22 mouse cellular contexts compared by ENCODE assay signal in genomic region chr17:85469776-85470175, GRCm38 (mm10).
DNase-seq lines count a peak whose midpoint lies in the region; ATAC-seq and TF ChIP-seq lines count a peak whose summit lies in the region.
"Had no signal": no experiment of that assay in that cellular context is flagged by ENCODE, and none has a peak within 500 bp of the region (broad histone marks: within the 10 kb centered on the region; RNA-seq: fewer than 3 reads in every experiment).

No protein-coding gene starts in this region.

- H3K27me3 ChIP-seq in liver, postnatal 0 days (ENCODE audit: insufficient read depth, low read length): peaks cover 58% of the 10 kb centered on the region
- no peaks in the 10 kb centered on the region for H3K27me3 ChIP-seq in CH12.LX (replicated peaks)

- ATAC-seq in liver, postnatal 0 days: no peak
- ATAC-seq: CD4-positive, CD25-positive, alpha-beta regulatory T cell, adult 4 months; forebrain, embryonic 13.5 days; hindbrain, postnatal 0 days; Patski had no signal

- TF ChIP-seq CTCF in liver, postnatal 0 days (IDR thresholded peaks at IDR 0.05; ENCODE audit: low read depth): peak; percentile 27; the same call in 1 of the 2 replicates
- TF ChIP-seq CTCF in CH12.LX (conservative IDR thresholded peaks at IDR 0.05 in 1 of 2, IDR thresholded peaks at IDR 0.05 in 1 of 2; ENCODE audit: low read depth in 2 of 2, low read length in 2 of 2): peak in 1 of 2 experiments; percentile 43; a peak in 2 of 4 replicates

- TF ChIP-seq RAD21 in CH12.LX (IDR thresholded peaks at IDR 0.05; ENCODE audit: low read depth, low read length): peak; percentile 19

- no peak for TF ChIP-seq EP300 in liver, postnatal 0 days (IDR thresholded peaks at IDR 0.05; ENCODE audit: low read depth)
- no peak for TF ChIP-seq EP300 in CH12.LX (IDR thresholded peaks at IDR 0.05; ENCODE audit: low read length)

- H3K27ac ChIP-seq in liver, postnatal 0 days (ENCODE audit: low read depth): no peak overlapping the region
- no peak overlapping the region for H3K27ac ChIP-seq in CH12.LX (ENCODE audit: insufficient read depth, low read depth)
- H3K27ac ChIP-seq: forebrain, embryonic 13.5 days; heart, embryonic 10.5 days; hindbrain, embryonic 10.5 days; hindbrain, postnatal 0 days; limb, embryonic 13.5 days; stomach, embryonic 15.5 days had no signal

- H3K9ac ChIP-seq in liver, postnatal 0 days (replicated peaks): no peak overlapping the region
- H3K9ac ChIP-seq in CH12.LX (ENCODE audit: insufficient read depth, low read depth): no peak overlapping the region
- H3K9ac ChIP-seq: forebrain, embryonic 13.5 days; limb, embryonic 13.5 days; stomach, embryonic 15.5 days had no signal

- no peak for DNase-seq in liver, postnatal 0 days
- DNase-seq in liver (no peak), CH12.LX (ENCODE audit: extremely low read depth) (peak; percentile 8), ES-CJ7 (ENCODE audit: low read depth, low spot score) (peak; percentile 62)
- DNase-seq in c-Kit-positive CD71-positive TER-119-positive erythroid progenitor cells, embryonic 14.5 days (ENCODE audit: low spot score): peak; percentile 2
- DNase-seq in urinary bladder, postnatal 25 days (ENCODE audit: low spot score): no peak
- DNase-seq in left cerebral cortex, postnatal 14 days (ENCODE audit: low spot score in 2 of 2): no peak
- DNase-seq: adrenal gland, postnatal 25 days; cerebellum, adult 9-10 months; gastrocnemius, postnatal 25 days; kidney, adult 2 months; kidney, postnatal 25 days; lung, postnatal 14 days; right cerebral cortex, postnatal 25 days had no signal

- H3K36me3 ChIP-seq in liver, postnatal 0 days (replicated peaks; ENCODE audit: insufficient read depth, low read length): no peaks in the 10 kb centered on the region
- H3K36me3 ChIP-seq in CH12.LX (replicated peaks in 1 of 2; ENCODE audit: control insufficient read depth in 1 of 2, insufficient read depth in 1 of 2, low read length in 1 of 2): no peaks in the 10 kb centered on the region
- H3K36me3 ChIP-seq: heart, embryonic 10.5 days; hindbrain, embryonic 10.5 days; limb, embryonic 13.5 days; stomach, embryonic 15.5 days had no signal

- in situ Hi-C loops in CH12.LX (cut with MboI; ENCODE audit: low pct_ligation_motif_present, low pct_unique_long_range_greater_than_20kb, low sequenced_read_pairs): no loop called here

- intact Hi-C loops in left cerebral cortex, postnatal 14 days (cut with DNase I): no loop called here

- H3K4me2 ChIP-seq in liver, postnatal 0 days (ENCODE audit: low read depth, low read length): no peak overlapping the region
- no peak overlapping the region for H3K4me2 ChIP-seq in CH12.LX (ENCODE audit: insufficient read depth, low read depth, poor library complexity, severe bottlenecking)
- H3K4me2 ChIP-seq: forebrain, embryonic 13.5 days; limb, embryonic 13.5 days; stomach, embryonic 15.5 days had no signal

- H3K79me2 ChIP-seq in CH12.LX (replicated peaks; ENCODE audit: control insufficient read depth, extremely low read depth, insufficient read depth, poor library complexity, severe bottlenecking): no peaks in the 10 kb centered on the region

- dilution Hi-C loops in CH12.LX (cut with MboI; ENCODE audit: extremely low pct_ligation_motif_present, extremely low pct_unique_long_range_greater_than_20kb, low sequenced_read_pairs): no loop called here

- H3K9me3 ChIP-seq in liver, postnatal 0 days (ENCODE audit: low read length): no peaks in the 10 kb centered on the region
- H3K9me3 ChIP-seq in CH12.LX (replicated peaks; ENCODE audit: low read length): peaks cover 3% of the 10 kb centered on the region
- H3K9me3 ChIP-seq: forebrain, embryonic 13.5 days; heart, embryonic 10.5 days; stomach, embryonic 15.5 days had no signal

- 63% methylated on average over 4 of the region's 4 CpGs for WGBS in liver, postnatal 0 days (ENCODE audit: insufficient replicate concordance)

- H3K4me1 ChIP-seq in liver, postnatal 0 days (ENCODE audit: insufficient read depth): no peaks in the 10 kb centered on the region
- H3K4me1 ChIP-seq in CH12.LX (ENCODE audit: control insufficient read depth in 1 of 2, insufficient read depth in 2 of 2): no peaks in the 10 kb centered on the region

- H3K4me3 ChIP-seq in liver, postnatal 0 days (ENCODE audit: low read depth, low read length): no peak overlapping the region
- H3K4me3 ChIP-seq in CH12.LX (replicated peaks in 1 of 3; ENCODE audit: low read depth in 2 of 3, low read length in 2 of 3, poor library complexity in 1 of 3): no peak overlapping the region
- H3K4me3 ChIP-seq: forebrain, embryonic 13.5 days; heart, embryonic 10.5 days; hindbrain, embryonic 10.5 days; limb, embryonic 13.5 days; stomach, embryonic 15.5 days had no signal

- TF ChIP-seq POLR2A in CH12.LX (IDR thresholded peaks at IDR 0.05; ENCODE audit: low read depth, low read length): no peak

TF ChIP-seq in CH12.LX, 34 proteins besides CTCF, POLR2A, EP300 and RAD21:
- no peak for TF ChIP-seq TCF12 (IDR thresholded peaks at IDR 0.05; ENCODE audit: low read depth, low read length)
- TF ChIP-seq SMC3 (IDR thresholded peaks at IDR 0.05; ENCODE audit: low read depth, low read length): peak; percentile 24; the same call in 1 of the 2 replicates
- no peak for TF ChIP-seq JUN (IDR thresholded peaks at IDR 0.05; ENCODE audit: insufficient read depth, low read depth, low read length)
- no peak for TF ChIP-seq CHD2 (IDR thresholded peaks at IDR 0.05; ENCODE audit: low read length)
- TF ChIP-seq RCOR1 (conservative IDR thresholded peaks at IDR 0.05; ENCODE audit: low read depth, low read length): no peak
- TF ChIP-seq ELF1 (IDR thresholded peaks at IDR 0.05; ENCODE audit: low read depth, low read length): no peak
- no peak for TF ChIP-seq ZC3H11A (IDR thresholded peaks at IDR 0.05; ENCODE audit: low read depth, low read length)
- no peak for TF ChIP-seq JUND (conservative IDR thresholded peaks at IDR 0.05; ENCODE audit: low read depth, low read length)
TF ChIP-seq in CH12.LX: peak in this region for 1.

Comparison
In these comparisons a context has a peak if more than half of its experiments do, and no peak if none do; other contexts are left out.
1. DNase-seq: peak in CH12.LX (single experiment), ES-CJ7 (single experiment) and c-Kit-positive CD71-positive TER-119-positive erythroid progenitor cells, embryonic 14.5 days (single experiment); none in liver, postnatal 0 days (single experiment), liver (single experiment), urinary bladder, postnatal 25 days (single experiment) and left cerebral cortex, postnatal 14 days (0 of 2).